Mouse (Mus musculus) cerebellum, adult 11-12 months (tissue): ENCODE results near the gene Naa35.

Experiments used
- DNase-seq: peaks from one replicate; pipeline ENCODE4 v3.0.0; 2022

Naa35 gene

GRCm38 (mm10) chr13:59584947-59585647 is at the start of gene Naa35, which contains the start of gene Agtpbp1:
TSS of gene Naa35 (plus strand) at chr13:59585259.
TSS of gene Agtpbp1 (minus strand) at chr13:59585227.
- peak; percentile 99 for DNase-seq

- peak; percentile 76 for DNase-seq
Measured at GRCm38 (mm10) chr13:59535746-59536145, 49.3 kb upstream of the Naa35 start.

GRCm38 (mm10) chr13:59536631-59537030 is 48.4 kb upstream of the Naa35 start:
- no peak for DNase-seq

- no peak for DNase-seq
Measured at GRCm38 (mm10) chr13:59538661-59539060, 46.4 kb upstream of the Naa35 start.

GRCm38 (mm10) chr13:59540030-59540429 is 45.0 kb upstream of the Naa35 start:
- no peak for DNase-seq

- no peak for DNase-seq
Measured at GRCm38 (mm10) chr13:59542411-59542810, 42.6 kb upstream of the Naa35 start.

- no peak for DNase-seq
Measured at GRCm38 (mm10) chr13:59547091-59547490, 38.0 kb upstream of the Naa35 start.

GRCm38 (mm10) chr13:59547716-59548115 is 37.3 kb upstream of the Naa35 start:
- no peak for DNase-seq

- DNase-seq = no peak
Measured at GRCm38 (mm10) chr13:59549318-59549798, 35.7 kb upstream of the Naa35 start.

GRCm38 (mm10) chr13:59552286-59552685 is 32.8 kb upstream of the Naa35 start:
- DNase-seq = no peak

GRCm38 (mm10) chr13:59552751-59553150 is 32.3 kb upstream of the Naa35 start:
- DNase-seq = peak; percentile 81

- DNase-seq = peak; percentile 76
Measured at GRCm38 (mm10) chr13:59554772-59555505, 30.1 kb upstream of the Naa35 start.

GRCm38 (mm10) chr13:59555613-59556192 is 29.4 kb upstream of the Naa35 start:
- DNase-seq = no peak

GRCm38 (mm10) chr13:59556670-59557069 is 28.4 kb upstream of the Naa35 start:
- DNase-seq = peak; percentile 83

GRCm38 (mm10) chr13:59557185-59557985 is 27.7 kb upstream of the Naa35 start:
- peak; percentile 92 for DNase-seq

GRCm38 (mm10) chr13:59558776-59559175 is 26.3 kb upstream of the Naa35 start:
- DNase-seq = no peak

- DNase-seq = no peak
Measured at GRCm38 (mm10) chr13:59562471-59562870, 22.6 kb upstream of the Naa35 start.

GRCm38 (mm10) chr13:59564505-59564904 is 20.6 kb upstream of the Naa35 start:
- no peak for DNase-seq

- DNase-seq = no peak
Measured at GRCm38 (mm10) chr13:59564923-59565322, 20.1 kb upstream of the Naa35 start.

- no peak for DNase-seq
Measured at GRCm38 (mm10) chr13:59565945-59566520, 19.0 kb upstream of the Naa35 start.

- no peak for DNase-seq
Measured at GRCm38 (mm10) chr13:59571107-59571506, 14.0 kb upstream of the Naa35 start.

- no peak for DNase-seq
Measured at GRCm38 (mm10) chr13:59572549-59572948, 12.5 kb upstream of the Naa35 start.
